Mouse (Mus musculus): ENCODE data around the gene Inpp1.

- TF ChIP-seq CTCF (conservative IDR thresholded peaks at IDR 0.05; ENCODE audit: insufficient read depth, insufficient read length, low read depth, low read length), result no peak
- TF ChIP-seq POLR2A (IDR thresholded peaks at IDR 0.05; ENCODE audit: low read depth, low read length), result no peak
Measured at GRCm38 (mm10) chr1:52802406-52802975, 15.0 kb downstream of the Inpp1 start.
